Mouse (Mus musculus): ENCODE measurements around the gene Zfx. TPM values are rescaled to one million over a fixed set of nuclear protein-coding genes. Genes with fewer than 3 reads are reported as not detected.
A peak's percentile ranks its signal among the peaks of the same experiment; 100 is the strongest.

Zfx gene
- total and polyA plus RNA-seq, 3 experiments = 10.0 to 21.4 (median 16.0) TPM

- Histone ChIP-seq H3K4me1 (ENCODE audit: control insufficient read depth in 1 of 2, insufficient read depth in 2 of 2, low read length in 2 of 2) (peaks cover 7 to 9% of the 10 kb centered on the region in 2 experiments), H3K27ac (ENCODE audit: control insufficient read depth, low read depth, low read length) (peak overlapping the region; percentile 92), H3K27me3 (ENCODE audit: control insufficient read depth in 1 of 2, insufficient read depth in 2 of 2, low read length in 2 of 2) (no peaks in the 10 kb centered on the region), H3K36me3 (ENCODE audit: control insufficient read depth in 1 of 2, insufficient read depth in 2 of 2, low read length in 2 of 2) (peaks cover 0 to 23% of the 10 kb centered on the region in 2 experiments; a peak in 2 of 4 replicates), H3K79me2 (ENCODE audit: control insufficient read depth, insufficient read depth, low read length, poor library complexity) (peaks cover 52% of the 10 kb centered on the region), H3K4me3 (ENCODE audit: control insufficient read depth in 1 of 2, insufficient read depth in 1 of 2, low read depth in 2 of 2, low read length in 2 of 2) (peak overlapping the region; percentile 74 to 98), H3K9ac (ENCODE audit: control insufficient read depth, low read depth, low read length, poor library complexity, severe bottlenecking) (peak overlapping the region; percentile 100), H3K9me3 (replicated peaks; ENCODE audit: insufficient read depth, low read length) (no peaks in the 10 kb centered on the region)
- peak; percentile 83 for DNase-seq (ENCODE audit: low read depth, low spot score)
- TF ChIP-seq MYC (IDR thresholded peaks at IDR 0.05; ENCODE audit: low read depth, low read length) (peak; percentile 25; the same call in 1 of the 2 replicates), MAZ (IDR thresholded peaks at IDR 0.05; ENCODE audit: low read depth, low read length) (peak; percentile 83), USF1 (IDR thresholded peaks at IDR 0.05; ENCODE audit: low read depth, low read length) (peak; percentile 67), POLR2A (IDR thresholded peaks at IDR 0.05; ENCODE audit: control insufficient read depth in 1 of 2, insufficient read depth in 1 of 2, low read depth in 1 of 2, low read length in 2 of 2, poor library complexity in 1 of 2) (peak; percentile 50 to 53; a peak in 2 of 4 replicates), KAT2A (conservative IDR thresholded peaks at IDR 0.05; ENCODE audit: low read depth, low read length) (no peak), MAX (IDR thresholded peaks at IDR 0.05; ENCODE audit: low read length) (peak; percentile 40; the same call in 1 of the 2 replicates), MXI1 (IDR thresholded peaks at IDR 0.05; ENCODE audit: low read depth, low read length) (peak; percentile 39; the same call in 1 of the 2 replicates), CHD1 (IDR thresholded peaks at IDR 0.05; ENCODE audit: low read depth, low read length) (peak; percentile 30; the same call in 1 of the 2 replicates), NRF1 (IDR thresholded peaks at IDR 0.05; ENCODE audit: insufficient read depth, low read depth, low read length, poor library complexity, severe bottlenecking) (peak; percentile 34; the same call in 1 of the 2 replicates), UBTF (IDR thresholded peaks at IDR 0.05; ENCODE audit: borderline replicate concordance, insufficient read depth, low read depth, low read length) (0 out of 2 replicates have a peak, but pooled peaks have one; percentile 9), ZC3H11A (IDR thresholded peaks at IDR 0.05; ENCODE audit: low read depth, low read length) (no peak), EP300 (IDR thresholded peaks at IDR 0.05; ENCODE audit: low read depth in 1 of 2, low read length in 2 of 2) (0 out of 4 replicates have a peak, but pooled peaks of 1 of the 2 experiments have one; percentile 0), TBP (IDR thresholded peaks at IDR 0.05; ENCODE audit: low read depth, low read length) (peak; percentile 10; the same call in 1 of the 2 replicates), ELF1 (IDR thresholded peaks at IDR 0.05; ENCODE audit: low read depth, low read length) (0 out of 2 replicates have a peak, but pooled peaks have one; percentile 57), CHD2 (IDR thresholded peaks at IDR 0.05; ENCODE audit: low read length) (no peak), NELFE (IDR thresholded peaks at IDR 0.05; ENCODE audit: low read depth, low read length) (peak; percentile 54), HCFC1 (IDR thresholded peaks at IDR 0.05; ENCODE audit: low read depth, low read length) (peak; percentile 74), ZMIZ1 (IDR thresholded peaks at IDR 0.05; ENCODE audit: low read depth, low read length) (no peak), TCF12 (IDR thresholded peaks at IDR 0.05; ENCODE audit: low read depth, low read length) (no peak; the same call in 1 of the 2 replicates)
Observed at GRCm38 (mm10) chrX:94121866-94122708, 1.4 kb downstream of the Zfx start.

Measured in MEL (cell line).